Mouse (Mus musculus): ENCODE measurements around the gene Aspa. TPM values are rescaled to one million over a fixed set of nuclear protein-coding genes. Genes with fewer than 3 reads are reported as not detected.
"Not testable (repeated sequence)": the region's sequence is repeated elsewhere in the genome, so short reads cannot be mapped to it uniquely, and the experiment has no call there.

Gene Aspa
- polyA plus RNA-seq, 2 experiments = 2.2 to 2.5 TPM

DNA sequence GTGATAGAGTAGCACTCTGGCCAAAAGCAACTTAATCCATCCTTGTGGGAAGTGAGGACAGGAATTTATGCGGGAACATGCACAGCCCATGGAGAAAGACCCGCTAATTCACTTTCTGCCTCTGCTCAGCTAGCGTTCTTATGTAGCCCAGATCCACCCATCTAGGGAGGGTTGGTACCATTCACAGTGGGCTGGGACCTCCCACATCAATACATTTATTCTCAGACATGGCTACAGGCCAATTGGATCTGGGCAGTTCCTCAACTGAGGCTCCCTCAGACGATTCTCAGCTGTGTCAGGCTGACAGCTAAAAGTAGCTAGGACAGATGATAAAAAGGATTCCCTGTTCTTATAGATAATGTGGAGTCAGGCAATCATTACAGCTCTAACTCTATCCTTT is 2.0 kb downstream of the Aspa start:
- 70% methylated on average over 4 of the region's 4 CpGs for WGBS (ENCODE audit: insufficient replicate concordance)
- DNase-seq (ENCODE audit: low read depth in 3 of 3, low spot score in 3 of 3) (no peak), ATAC-seq (ENCODE audit: insufficient read depth) (no peak)
- H3K4me2 ChIP-seq (ENCODE audit: low read depth) = no peak overlapping the region
- H3K9me3 ChIP-seq (ENCODE audit: control insufficient read depth, low read length) = no peaks in the 10 kb centered on the region
- 0 out of 4 replicates have a peak, but pooled peaks cover 0 to 2% of the 10 kb centered on the region in 2 experiments for H3K4me1 ChIP-seq (replicated peaks; ENCODE audit: control insufficient read depth in 2 of 2, insufficient read depth in 2 of 2, low read length in 1 of 2)
- H3K9ac ChIP-seq (replicated peaks) = no peak overlapping the region
- no peaks in the 10 kb centered on the region for H3K36me3 ChIP-seq (replicated peaks; ENCODE audit: control insufficient read depth, insufficient read depth, low read depth)
- no peak overlapping the region for H3K27ac ChIP-seq
- H3K27me3 ChIP-seq (ENCODE audit: control insufficient read depth, insufficient read depth, low read length) = no peaks in the 10 kb centered on the region
- no peak overlapping the region for H3K4me3 ChIP-seq (ENCODE audit: insufficient read depth in 1 of 2, low read depth in 2 of 2, low read length in 2 of 2)
- TF ChIP-seq EP300 (IDR thresholded peaks at IDR 0.05; ENCODE audit: low read depth) (no peak), CTCF (IDR thresholded peaks at IDR 0.05; ENCODE audit: low read depth) (no peak)

DNA sequence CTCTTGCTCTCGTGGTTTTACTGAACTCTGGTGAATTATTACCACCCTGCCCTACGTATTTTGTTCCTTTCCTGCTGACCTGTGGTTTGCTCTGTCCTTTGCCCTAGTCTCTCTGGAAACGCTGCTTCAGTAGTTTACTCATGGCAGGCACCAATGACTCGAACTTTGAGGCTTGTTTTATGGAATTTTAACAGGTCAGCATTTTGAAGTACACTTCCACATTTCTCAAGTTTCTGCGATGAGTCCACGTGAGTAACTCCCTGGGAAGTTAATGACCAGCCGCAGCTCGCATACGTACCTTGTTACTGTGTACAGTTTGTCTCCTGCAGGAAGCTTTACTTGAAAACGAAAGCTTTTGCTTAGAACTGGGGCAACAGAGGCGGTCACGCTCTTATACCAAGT is 2.9 kb downstream of the Aspa start:
- DNase-seq (ENCODE audit: low read depth in 3 of 3, low spot score in 3 of 3) = peak; percentile 12 to 20 (median 17)

DNA sequence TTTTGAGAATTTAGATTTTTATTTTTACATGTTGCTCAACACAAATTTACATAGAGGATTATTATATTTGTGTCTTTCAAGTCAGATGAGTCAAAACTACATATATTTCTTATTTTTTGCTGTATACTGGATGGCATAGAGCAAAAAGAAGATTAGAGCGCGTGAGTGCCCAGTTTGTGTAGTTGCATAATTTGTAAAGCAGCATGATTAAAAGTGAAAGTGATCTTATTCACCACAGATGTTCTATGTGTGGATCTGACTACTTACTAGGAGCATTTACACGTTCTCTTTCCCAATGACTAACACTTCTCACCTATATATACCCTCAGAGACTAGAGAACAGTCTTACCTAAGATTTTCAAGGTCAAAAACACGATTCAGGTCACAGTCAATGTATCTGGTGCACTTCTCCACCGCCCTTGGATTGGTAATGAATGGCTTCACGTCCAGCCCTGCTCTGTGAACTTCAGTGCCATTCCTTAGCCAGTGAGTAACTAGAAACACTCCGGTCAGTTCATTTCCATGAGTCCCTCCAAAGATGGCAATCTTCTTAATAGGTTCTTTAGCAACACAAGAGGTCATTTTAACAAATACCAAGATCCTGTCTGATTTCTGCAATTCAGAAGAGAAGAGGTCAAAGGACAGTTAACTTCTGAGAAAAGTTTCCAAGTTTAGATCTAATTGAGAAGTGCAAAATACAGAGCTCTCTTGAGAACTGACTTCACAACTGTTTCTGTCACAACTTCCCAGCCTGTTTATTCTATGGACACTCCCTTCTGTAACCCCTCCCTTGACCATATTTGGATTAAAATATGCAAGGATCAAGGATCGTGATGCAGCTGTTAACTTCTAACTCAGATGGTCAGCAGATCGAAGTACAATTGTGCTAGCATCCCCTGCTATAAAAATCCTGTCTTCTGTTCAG is 5.2 kb downstream of the Aspa start:
- ATAC-seq (ENCODE audit: insufficient read depth) = no peak
- no peak overlapping the region for H3K27ac ChIP-seq
- H3K27me3 ChIP-seq (ENCODE audit: control insufficient read depth, insufficient read depth, low read length) = no peaks in the 10 kb centered on the region
- H3K4me2 ChIP-seq (ENCODE audit: low read depth) = no peak overlapping the region
- H3K36me3 ChIP-seq (replicated peaks; ENCODE audit: control insufficient read depth, insufficient read depth, low read depth) = no peaks in the 10 kb centered on the region
- TF ChIP-seq CTCF (IDR thresholded peaks at IDR 0.05; ENCODE audit: low read depth) (no peak), EP300 (IDR thresholded peaks at IDR 0.05; ENCODE audit: low read depth) (no peak)
- no peaks in the 10 kb centered on the region for H3K9me3 ChIP-seq (ENCODE audit: control insufficient read depth, low read length)
- H3K9ac ChIP-seq (replicated peaks) = no peak overlapping the region
- WGBS (ENCODE audit: insufficient replicate concordance) = 50% methylated on average over 9 of the region's 9 CpGs
- H3K4me1 ChIP-seq (replicated peaks; ENCODE audit: control insufficient read depth in 2 of 2, insufficient read depth in 2 of 2, low read length in 1 of 2) = 0 out of 4 replicates have a peak, but pooled peaks cover 0 to 2% of the 10 kb centered on the region in 2 experiments
- DNase-seq (ENCODE audit: low read depth in 3 of 3, low spot score in 3 of 3) = no peak
- no peak overlapping the region for H3K4me3 ChIP-seq (ENCODE audit: insufficient read depth in 1 of 2, low read depth in 2 of 2, low read length in 2 of 2)

More for the DNA sequence above, 2.9 kb downstream of the Aspa start:
- Histone ChIP-seq H3K36me3 (replicated peaks; ENCODE audit: control insufficient read depth, insufficient read depth, low read depth) (no peaks in the 10 kb centered on the region), H3K9me3 (ENCODE audit: control insufficient read depth, low read length) (no peaks in the 10 kb centered on the region), H3K4me1 (replicated peaks; ENCODE audit: control insufficient read depth in 2 of 2, insufficient read depth in 2 of 2, low read length in 1 of 2) (0 out of 4 replicates have a peak, but pooled peaks cover 0 to 2% of the 10 kb centered on the region in 2 experiments), H3K27me3 (ENCODE audit: control insufficient read depth, insufficient read depth, low read length) (no peaks in the 10 kb centered on the region), H3K4me3 (ENCODE audit: insufficient read depth in 1 of 2, low read depth in 2 of 2, low read length in 2 of 2) (peak overlapping the region; percentile 6 to 26; a peak in 2 of 4 replicates), H3K27ac (no peak overlapping the region), H3K4me2 (ENCODE audit: low read depth) (peak overlapping the region; percentile 28; the same call in 1 of the 2 replicates), H3K9ac (replicated peaks) (no peak overlapping the region)
- WGBS (ENCODE audit: insufficient replicate concordance) = 22% methylated on average over 12 of the region's 12 CpGs
- peak; percentile 75; the same call in 1 of the 2 replicates for ATAC-seq (ENCODE audit: insufficient read depth)
- TF ChIP-seq EP300 (IDR thresholded peaks at IDR 0.05; ENCODE audit: low read depth) (no peak), CTCF (IDR thresholded peaks at IDR 0.05; ENCODE audit: low read depth) (no peak)

DNA sequence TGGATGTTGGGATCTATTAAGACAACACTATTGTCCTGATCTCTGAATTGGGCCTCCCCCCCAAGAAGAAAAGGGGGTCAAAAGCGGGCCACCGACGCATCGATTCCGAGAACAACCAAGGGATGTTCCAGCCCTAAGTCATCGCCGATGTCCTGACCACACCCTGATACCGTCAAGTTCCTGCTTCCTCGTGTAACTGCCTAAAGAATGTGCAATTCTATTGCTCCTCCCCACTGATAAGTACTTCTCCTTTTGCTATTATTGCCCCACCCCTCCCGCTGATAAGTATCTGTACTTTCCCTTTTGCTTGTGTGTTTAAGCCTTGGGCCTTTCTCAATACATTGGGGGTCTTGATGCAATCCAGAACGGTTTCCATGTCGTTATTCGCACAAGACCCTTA is 8.3 kb downstream of the Aspa start:
- not testable (repeated sequence) for H3K4me1 ChIP-seq (replicated peaks; ENCODE audit: control insufficient read depth in 2 of 2, insufficient read depth in 2 of 2, low read length in 1 of 2); DNase-seq (ENCODE audit: low read depth in 3 of 3, low spot score in 3 of 3); H3K4me2 ChIP-seq (ENCODE audit: low read depth); H3K27me3 ChIP-seq (ENCODE audit: control insufficient read depth, insufficient read depth, low read length); H3K9ac ChIP-seq (replicated peaks); H3K4me3 ChIP-seq (ENCODE audit: insufficient read depth in 1 of 2, low read depth in 2 of 2, low read length in 2 of 2); H3K27ac ChIP-seq; H3K9me3 ChIP-seq (ENCODE audit: control insufficient read depth, low read length); ATAC-seq (ENCODE audit: insufficient read depth); H3K36me3 ChIP-seq (replicated peaks; ENCODE audit: control insufficient read depth, insufficient read depth, low read depth)
- 77% methylated on average over 13 of the region's 13 CpGs for WGBS (ENCODE audit: insufficient replicate concordance)

DNA sequence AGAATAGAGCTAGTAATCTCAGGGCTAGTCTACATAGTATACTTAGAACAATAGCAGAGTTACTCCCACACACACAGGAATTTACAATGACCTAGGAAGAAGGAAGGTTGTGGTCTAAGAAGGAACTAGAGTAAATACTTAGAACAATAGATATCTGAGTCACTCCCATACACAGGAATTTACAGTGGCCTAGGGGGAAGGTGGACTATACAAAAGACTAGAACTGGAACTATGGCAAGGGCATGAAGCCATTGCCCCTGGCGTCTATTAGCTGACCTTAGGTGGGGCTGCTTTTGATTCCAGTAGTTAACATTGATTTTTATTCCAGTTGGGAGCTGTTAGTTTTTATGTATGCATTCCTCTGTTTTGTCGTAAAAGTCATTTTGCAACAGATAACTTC is 10.8 kb downstream of the Aspa start:
- not testable (repeated sequence) for ATAC-seq (ENCODE audit: insufficient read depth); H3K36me3 ChIP-seq (replicated peaks; ENCODE audit: control insufficient read depth, insufficient read depth, low read depth); DNase-seq (ENCODE audit: low read depth in 3 of 3, low spot score in 3 of 3); H3K4me1 ChIP-seq (replicated peaks; ENCODE audit: control insufficient read depth in 2 of 2, insufficient read depth in 2 of 2, low read length in 1 of 2); H3K9me3 ChIP-seq (ENCODE audit: control insufficient read depth, low read length); H3K27ac ChIP-seq; H3K4me3 ChIP-seq (ENCODE audit: insufficient read depth in 1 of 2, low read depth in 2 of 2, low read length in 2 of 2); H3K9ac ChIP-seq (replicated peaks); H3K27me3 ChIP-seq (ENCODE audit: control insufficient read depth, insufficient read depth, low read length); H3K4me2 ChIP-seq (ENCODE audit: low read depth)
- WGBS (ENCODE audit: insufficient replicate concordance) = 49% methylated on average over 2 of the region's 2 CpGs
